Mouse (Mus musculus) heart, postnatal 0 days (tissue): ENCODE data around the gene Fer.

Source experiments
- CTCF ChIP-seq: IDR thresholded peaks from 2 replicates; pipeline ENCODE4 v1.5.1; 2016; ENCODE audit warnings: antibody characterized with exemption, control low read depth, low read depth
- EP300 ChIP-seq: IDR thresholded peaks from 2 replicates; pipeline ENCODE4 v1.6.1; 2016; ENCODE audit warnings: antibody characterized with exemption, low read depth

- TF ChIP-seq CTCF, result peak; percentile 53
- no peak for TF ChIP-seq EP300
Measured at GRCm38 (mm10) chr17:63951436-63951835, 88.6 kb downstream of the Fer start.
